Comparison of ENCODE assay signal across 8 mouse cellular contexts in the genomic region with DNA sequence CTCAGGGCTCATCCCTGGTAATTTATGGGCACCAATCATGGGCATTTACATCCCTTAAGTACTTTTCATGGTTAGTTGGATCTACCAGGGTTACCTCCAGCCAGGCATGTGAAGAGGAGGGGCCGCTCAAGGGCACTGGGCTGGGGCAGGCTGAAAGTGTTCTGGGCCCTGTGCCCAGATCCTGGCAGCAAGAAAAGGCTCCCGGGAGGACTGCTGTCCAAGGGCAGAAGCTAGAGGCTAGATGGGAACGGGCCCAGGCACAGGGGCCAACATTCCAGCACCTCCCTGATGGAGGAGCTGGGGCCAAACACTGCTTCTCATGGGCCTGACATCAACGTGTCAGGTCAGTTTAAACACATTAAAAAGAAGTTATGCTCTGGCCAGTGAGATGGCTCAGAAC. TPM values are rescaled to one million over a fixed set of nuclear protein-coding genes. Genes with fewer than 3 reads are reported as not detected.
DNase-seq lines count a peak whose midpoint lies in the region; ATAC-seq and TF ChIP-seq lines count a peak whose summit lies in the region.

No protein-coding gene starts in this region.

- H3K9ac ChIP-seq in heart, embryonic 16.5 days (ENCODE audit: low read length): no peak overlapping the region
- H3K9ac ChIP-seq in lung, postnatal 0 days (replicated peaks; ENCODE audit: low read depth): no peak overlapping the region

- DNase-seq in cerebellum, adult 11 months: peak; percentile 8
- peak; percentile 67 for DNase-seq in MN1 (ENCODE audit: low spot score)
- peak; percentile 41 to 67 for DNase-seq in cerebellum, postnatal 25 days
- peak; percentile 59 for DNase-seq in lung, postnatal 0 days (ENCODE audit: low spot score)

- no peaks in the 10 kb centered on the region for H3K36me3 ChIP-seq in heart, embryonic 16.5 days (ENCODE audit: control insufficient read depth, insufficient read depth)
- no peaks in the 10 kb centered on the region for H3K36me3 ChIP-seq in lung, postnatal 0 days (ENCODE audit: insufficient read depth, low read length)

- no peak for TF ChIP-seq EP300 in lung, postnatal 0 days (IDR thresholded peaks at IDR 0.05)

- TF ChIP-seq CTCF in lung, postnatal 0 days (IDR thresholded peaks at IDR 0.05): no peak

- H3K4me2 ChIP-seq in heart, embryonic 16.5 days (ENCODE audit: low read depth, low read length): no peak overlapping the region
- H3K4me2 ChIP-seq in lung, postnatal 0 days (replicated peaks; ENCODE audit: low read depth, low read length): no peak overlapping the region

- H3K4me1 ChIP-seq in heart, embryonic 16.5 days (ENCODE audit: control insufficient read depth, insufficient read depth, low read length): peaks cover 8% of the 10 kb centered on the region
- no peaks in the 10 kb centered on the region for H3K4me1 ChIP-seq in lung, postnatal 0 days (ENCODE audit: insufficient read depth, low read depth, low read length)

- H3K4me3 ChIP-seq in heart, embryonic 16.5 days (ENCODE audit: low read length): no peak overlapping the region
- H3K4me3 ChIP-seq in lung, postnatal 0 days (ENCODE audit: low read depth, low read length): no peak overlapping the region

- H3K9me3 ChIP-seq in heart, embryonic 16.5 days (replicated peaks; ENCODE audit: control insufficient read depth, low read length): 0 out of 2 replicates have a peak, but pooled peaks cover 2% of the 10 kb centered on the region
- no peaks in the 10 kb centered on the region for H3K9me3 ChIP-seq in lung, postnatal 0 days (ENCODE audit: low read length)

- peak overlapping the region; percentile 80 for H3K27ac ChIP-seq in heart, embryonic 16.5 days (ENCODE audit: low read length)
- no peak overlapping the region for H3K27ac ChIP-seq in lung, postnatal 0 days (ENCODE audit: low read length)

- no peaks in the 10 kb centered on the region for H3K27me3 ChIP-seq in heart, embryonic 16.5 days (ENCODE audit: control insufficient read depth, insufficient read depth, low read length)
- H3K27me3 ChIP-seq in lung, postnatal 0 days (replicated peaks; ENCODE audit: insufficient read depth, low read length): no peaks in the 10 kb centered on the region

- 23% methylated on average over 4 of the region's 4 CpGs for WGBS in heart, embryonic 16.5 days
- 17% methylated on average over 4 of the region's 4 CpGs for WGBS in lung, postnatal 0 days

- no peak for ATAC-seq in cerebellum, adult (ENCODE audit: insufficient number of reproducible peaks, low FRiP score, low TSS enrichment)
- ATAC-seq in heart, embryonic 16.5 days (replicated peaks; ENCODE audit: extremely low read depth, insufficient read depth, low FRiP score): peak; percentile 97
- ATAC-seq in lung, postnatal 0 days: peak; percentile 76
- ATAC-seq in erythroid progenitor cell, adult 5-6 weeks (replicated peaks; ENCODE audit: low FRiP score, poor library complexity, severe bottlenecking): no peak
- ATAC-seq in megakaryocyte-erythroid progenitor cell, adult 5-6 weeks (replicated peaks; ENCODE audit: low FRiP score, low TSS enrichment, poor library complexity, severe bottlenecking): no peak

RNA-seq across cellular contexts. Expression of gene 9530068E07Rik, which starts 51.0 kb away (rescaled TPM):
- polyA plus RNA-seq in heart, embryonic 16.5 days (2015; fragmentation: Nextera tagmentation; extraction: Ambion mirVana): 182 and 205 TPM in 2 replicates
- polyA plus RNA-seq in lung, postnatal 0 days (2015; fragmentation: Nextera tagmentation; extraction: Ambion mirVana): 151 and 155 TPM in 2 replicates
- total RNA-seq in erythroid progenitor cell, adult 5-6 weeks (2015; ENCODE audit: low replicate concordance): 41.1 and 43.6 TPM in 2 replicates
- total RNA-seq in erythroid progenitor cell, adult 5-6 weeks (2017; ENCODE audit: low replicate concordance): 9.4 and 23.9 TPM in 2 replicates
- total RNA-seq in megakaryocyte-erythroid progenitor cell, adult 5-6 weeks (2014; fragmentation: Nextera tagmentation): 49.7 and 60.7 TPM in 2 replicates
- 51.1 and 58.3 TPM in 2 replicates for total RNA-seq in megakaryocyte-erythroid progenitor cell, adult 5-6 weeks (2017)

Comparison
In these comparisons a context has a peak if more than half of its experiments do, and no peak if none do; other contexts are left out.
1. DNase-seq: peak in every context shown above with its lines; median percentile 67 in MN1; 59 in lung, postnatal 0 days; 54 in cerebellum, postnatal 25 days; 8 in cerebellum, adult 11 months.
2. ATAC-seq: peak in heart, embryonic 16.5 days (single experiment) and lung, postnatal 0 days (single experiment); none in cerebellum, adult (single experiment), erythroid progenitor cell, adult 5-6 weeks (single experiment) and megakaryocyte-erythroid progenitor cell, adult 5-6 weeks (single experiment).